Mouse (Mus musculus): Measurements from ENCODE around the gene Elmod2.

DNA sequence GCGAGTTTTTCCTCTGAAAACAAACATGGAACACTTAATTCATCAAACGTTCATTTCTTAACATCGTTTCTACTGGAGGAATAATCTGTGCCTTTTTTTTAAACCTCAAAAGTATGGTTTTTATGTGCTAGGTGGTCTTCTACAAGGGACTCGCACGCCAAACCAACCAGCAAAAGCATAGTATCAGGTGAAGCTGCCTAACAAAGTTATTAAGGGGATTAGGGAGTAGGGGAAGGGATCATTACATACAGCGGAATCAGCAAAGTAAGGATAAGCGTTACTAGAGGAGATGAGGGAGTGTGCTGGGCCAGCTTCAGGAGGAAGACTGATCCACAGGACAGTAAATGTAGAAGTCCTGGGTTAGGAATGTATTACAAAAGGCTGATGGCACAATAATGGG, 578 bp upstream of the Elmod2 start:
- TF ChIP-seq POLR2A (IDR thresholded peaks at IDR 0.05; ENCODE audit: low read depth, low read length) (no peak), CTCF (conservative IDR thresholded peaks at IDR 0.05; ENCODE audit: insufficient read depth, insufficient read length, low read depth, low read length) (no peak)

All from kidney, adult 2 months (tissue).